Mouse (Mus musculus) lung, postnatal 36 days (tissue): Measurements from ENCODE around the gene Rif1.
"Not testable (repeated sequence)": the region's sequence is repeated elsewhere in the genome, so short reads cannot be mapped to it uniquely, and the experiment has no call there.

Experiments
- DNase-seq: peaks from one replicate; pipeline ENCODE4 v3.0.0; 2022; ENCODE audit warnings: mixed read lengths

Rif1 gene

GRCm38 (mm10) chr2:52072065-52072490 is 554 bp upstream of the Rif1 start:
- peak; percentile 3 for DNase-seq

- peak; percentile 40 for DNase-seq
Measured at GRCm38 (mm10) chr2:52073141-52073904, 691 bp downstream of the Rif1 start.

- DNase-seq = no peak
Measured at GRCm38 (mm10) chr2:52078666-52079065, 6.0 kb downstream of the Rif1 start.

GRCm38 (mm10) chr2:52084013-52084412 is 11.4 kb downstream of the Rif1 start:
- peak; percentile 9 for DNase-seq

- DNase-seq = no peak
Measured at GRCm38 (mm10) chr2:52084571-52084970, 11.9 kb downstream of the Rif1 start.

GRCm38 (mm10) chr2:52114086-52114485 is 41.5 kb downstream of the Rif1 start:
- DNase-seq = no peak

- DNase-seq = not testable (repeated sequence)
Measured at GRCm38 (mm10) chr2:52131370-52131769, 58.7 kb downstream of the Rif1 start.

GRCm38 (mm10) chr2:52133351-52133750 is 60.7 kb downstream of the Rif1 start:
- no peak for DNase-seq

GRCm38 (mm10) chr2:52153064-52153463 is 80.4 kb downstream of the Rif1 start:
- DNase-seq = no peak

- no peak for DNase-seq
Measured at GRCm38 (mm10) chr2:52169243-52170005, 96.8 kb downstream of the Rif1 start.
